Mouse (Mus musculus) gonadal fat pad, adult 2 months (tissue): Measurements from ENCODE around the gene Npdc1. TPM values are rescaled to one million over a fixed set of nuclear protein-coding genes. Genes with fewer than 3 reads are reported as not detected.
"Not testable (repeated sequence)": the region's sequence is repeated elsewhere in the genome, so short reads cannot be mapped to it uniquely, and the experiment has no call there.

Experiments used
- DNase-seq: peaks from one replicate; pipeline ENCODE4 v3.0.0-alpha.2; 2012; ENCODE audit warnings: low read depth
- polyA plus RNA-seq: library from polyadenylated mRNA; depleted of rRNA; stranded (reverse); fragments of >200 nt; gene quantifications from 2 replicates; pipeline ENCODE4 v1.2.3, GENCODE M21; 2012

Gene Npdc1
- polyA plus RNA-seq, 1 experiment: 154 TPM

- no peak for DNase-seq
Measured at GRCm38 (mm10) chr2:25395721-25396596, 3.2 kb upstream of the Npdc1 start, which contains the start of gene Entpd2. TSS of gene Entpd2 (plus strand) at chr2:25395874.

GRCm38 (mm10) chr2:25396597-25396983 lies 2.6 kb upstream of the Npdc1 start:
- no peak for DNase-seq

GRCm38 (mm10) chr2:25397010-25397409 lies 2.1 kb upstream of the Npdc1 start:
- no peak for DNase-seq

GRCm38 (mm10) chr2:25398065-25398464 lies 1.1 kb upstream of the Npdc1 start:
- DNase-seq: no peak

GRCm38 (mm10) chr2:25400291-25400690 lies 1.1 kb downstream of the Npdc1 start:
- DNase-seq: no peak

GRCm38 (mm10) chr2:25400764-25401163 lies 1.6 kb downstream of the Npdc1 start:
- no peak for DNase-seq

GRCm38 (mm10) chr2:25402377-25402971 lies 3.3 kb downstream of the Npdc1 start:
- no peak for DNase-seq

GRCm38 (mm10) chr2:25402972-25403601 lies 3.9 kb downstream of the Npdc1 start:
- DNase-seq: no peak

- DNase-seq: no peak
Measured at GRCm38 (mm10) chr2:25403994-25404393, 4.8 kb downstream of the Npdc1 start.

GRCm38 (mm10) chr2:25408908-25409307 lies 9.8 kb downstream of the Npdc1 start:
- no peak for DNase-seq

- not testable (repeated sequence) for DNase-seq
Measured at GRCm38 (mm10) chr2:25413436-25413835, 14.3 kb downstream of the Npdc1 start.

- no peak for DNase-seq
Measured at GRCm38 (mm10) chr2:25417426-25417825, 18.3 kb downstream of the Npdc1 start.

GRCm38 (mm10) chr2:25421896-25422295 lies 22.7 kb downstream of the Npdc1 start:
- no peak for DNase-seq

GRCm38 (mm10) chr2:25422587-25423410 lies 23.6 kb downstream of the Npdc1 start, which contains the start of gene Fut7:
TSS of gene Fut7 (plus strand) at chr2:25423267.
- DNase-seq: no peak

- DNase-seq: no peak
Measured at GRCm38 (mm10) chr2:25423626-25424025, 24.5 kb downstream of the Npdc1 start.

- DNase-seq: no peak
Measured at GRCm38 (mm10) chr2:25425481-25425880, 26.3 kb downstream of the Npdc1 start.

- no peak for DNase-seq
Measured at GRCm38 (mm10) chr2:25426721-25427191, 27.6 kb downstream of the Npdc1 start.

- DNase-seq: no peak
Measured at GRCm38 (mm10) chr2:25427256-25427655, 28.1 kb downstream of the Npdc1 start.

GRCm38 (mm10) chr2:25428442-25429236 lies 29.5 kb downstream of the Npdc1 start, which contains the start of gene Abca2:
TSS of gene Abca2 (plus strand) at chr2:25428703.
- no peak for DNase-seq

GRCm38 (mm10) chr2:25429435-25430180 lies 30.5 kb downstream of the Npdc1 start:
- no peak for DNase-seq
